Mouse (Mus musculus): ENCODE results near the gene Ust. TPM values are rescaled to one million over a fixed set of nuclear protein-coding genes. Genes with fewer than 3 reads are reported as not detected.

Gene Ust
- polyA plus RNA-seq, 1 experiment: 1.5 TPM

GRCm38 (mm10) chr10:8498951-8499891 lies 19.4 kb downstream of the Ust start:
- TF ChIP-seq CTCF (conservative IDR thresholded peaks at IDR 0.05; ENCODE audit: insufficient read depth, insufficient read length, low read depth, low read length) (no peak), POLR2A (IDR thresholded peaks at IDR 0.05; ENCODE audit: low read depth, low read length) (no peak)
- H3K4me1 ChIP-seq (ENCODE audit: control insufficient read depth, insufficient read depth, low read length): no peaks in the 10 kb centered on the region
- no peak overlapping the region for H3K27ac ChIP-seq (ENCODE audit: insufficient read depth, low read depth, low read length)
- no peaks in the 10 kb centered on the region for H3K27me3 ChIP-seq (replicated peaks; ENCODE audit: control insufficient read depth, insufficient read depth, low read length)
- no peak for DNase-seq
- H3K4me3 ChIP-seq (ENCODE audit: insufficient read depth, low read depth, low read length): no peak overlapping the region
- no peaks in the 10 kb centered on the region for H3K36me3 ChIP-seq (ENCODE audit: control insufficient read depth, insufficient read depth, low read length)
- 75% methylated on average over 13 of the region's 13 CpGs for WGBS

GRCm38 (mm10) chr10:8495543-8496141 lies 23.0 kb downstream of the Ust start:
- no peaks in the 10 kb centered on the region for H3K36me3 ChIP-seq (ENCODE audit: control insufficient read depth, insufficient read depth, low read length)
- no peaks in the 10 kb centered on the region for H3K27me3 ChIP-seq (replicated peaks; ENCODE audit: control insufficient read depth, insufficient read depth, low read length)
- 44% methylated on average over 5 of the region's 5 CpGs for WGBS
- no peak overlapping the region for H3K27ac ChIP-seq (ENCODE audit: insufficient read depth, low read depth, low read length)
- no peaks in the 10 kb centered on the region for H3K4me1 ChIP-seq (ENCODE audit: control insufficient read depth, insufficient read depth, low read length)
- no peak overlapping the region for H3K4me3 ChIP-seq (ENCODE audit: insufficient read depth, low read depth, low read length)
- TF ChIP-seq POLR2A (IDR thresholded peaks at IDR 0.05; ENCODE audit: low read depth, low read length): no peak
- no peak for TF ChIP-seq CTCF (conservative IDR thresholded peaks at IDR 0.05; ENCODE audit: insufficient read depth, insufficient read length, low read depth, low read length)
- no peak for DNase-seq

GRCm38 (mm10) chr10:8491909-8492591 lies 26.6 kb downstream of the Ust start:
- Histone ChIP-seq H3K4me1 (ENCODE audit: control insufficient read depth, insufficient read depth, low read length) (no peaks in the 10 kb centered on the region), H3K4me3 (ENCODE audit: insufficient read depth, low read depth, low read length) (no peak overlapping the region), H3K27me3 (replicated peaks; ENCODE audit: control insufficient read depth, insufficient read depth, low read length) (no peaks in the 10 kb centered on the region), H3K27ac (ENCODE audit: insufficient read depth, low read depth, low read length) (no peak overlapping the region), H3K36me3 (ENCODE audit: control insufficient read depth, insufficient read depth, low read length) (no peaks in the 10 kb centered on the region)
- no peak for TF ChIP-seq CTCF (conservative IDR thresholded peaks at IDR 0.05; ENCODE audit: insufficient read depth, insufficient read length, low read depth, low read length)
- TF ChIP-seq POLR2A (IDR thresholded peaks at IDR 0.05; ENCODE audit: low read depth, low read length): no peak
- 97% methylated on average over 1 of the region's 1 CpGs for WGBS
- DNase-seq: no peak

GRCm38 (mm10) chr10:8487388-8487787 lies 31.2 kb downstream of the Ust start:
- Histone ChIP-seq H3K4me3 (ENCODE audit: insufficient read depth, low read depth, low read length) (no peak overlapping the region), H3K4me1 (ENCODE audit: control insufficient read depth, insufficient read depth, low read length) (no peaks in the 10 kb centered on the region), H3K36me3 (ENCODE audit: control insufficient read depth, insufficient read depth, low read length) (no peaks in the 10 kb centered on the region), H3K27me3 (replicated peaks; ENCODE audit: control insufficient read depth, insufficient read depth, low read length) (no peaks in the 10 kb centered on the region), H3K27ac (ENCODE audit: insufficient read depth, low read depth, low read length) (no peak overlapping the region)
- TF ChIP-seq POLR2A (IDR thresholded peaks at IDR 0.05; ENCODE audit: low read depth, low read length) (no peak), CTCF (conservative IDR thresholded peaks at IDR 0.05; ENCODE audit: insufficient read depth, insufficient read length, low read depth, low read length) (no peak)
- WGBS: 66% methylated on average over 2 of the region's 2 CpGs
- DNase-seq: no peak

- H3K4me1 ChIP-seq (ENCODE audit: control insufficient read depth, insufficient read depth, low read length): no peaks in the 10 kb centered on the region
- WGBS: 79% methylated on average over 4 of the region's 4 CpGs
- no peak for DNase-seq
- TF ChIP-seq POLR2A (IDR thresholded peaks at IDR 0.05; ENCODE audit: low read depth, low read length) (no peak), CTCF (conservative IDR thresholded peaks at IDR 0.05; ENCODE audit: insufficient read depth, insufficient read length, low read depth, low read length) (no peak)
- no peak overlapping the region for H3K27ac ChIP-seq (ENCODE audit: insufficient read depth, low read depth, low read length)
- no peaks in the 10 kb centered on the region for H3K36me3 ChIP-seq (ENCODE audit: control insufficient read depth, insufficient read depth, low read length)
- H3K4me3 ChIP-seq (ENCODE audit: insufficient read depth, low read depth, low read length): no peak overlapping the region
- no peaks in the 10 kb centered on the region for H3K27me3 ChIP-seq (replicated peaks; ENCODE audit: control insufficient read depth, insufficient read depth, low read length)
Measured at GRCm38 (mm10) chr10:8484487-8484886, 34.1 kb downstream of the Ust start.

- H3K27ac ChIP-seq (ENCODE audit: insufficient read depth, low read depth, low read length): no peak overlapping the region
- 91% methylated on average over 4 of the region's 4 CpGs for WGBS
Measured at GRCm38 (mm10) chr10:8482779-8483178, 35.8 kb downstream of the Ust start.

GRCm38 (mm10) chr10:8479779-8480178 lies 38.8 kb downstream of the Ust start:
- H3K4me1 ChIP-seq (ENCODE audit: control insufficient read depth, insufficient read depth, low read length): no peaks in the 10 kb centered on the region
- TF ChIP-seq POLR2A (IDR thresholded peaks at IDR 0.05; ENCODE audit: low read depth, low read length) (no peak), CTCF (conservative IDR thresholded peaks at IDR 0.05; ENCODE audit: insufficient read depth, insufficient read length, low read depth, low read length) (no peak)
- no peak overlapping the region for H3K4me3 ChIP-seq (ENCODE audit: insufficient read depth, low read depth, low read length)
- WGBS: 100% methylated on average over 2 of the region's 2 CpGs
- DNase-seq: no peak
- no peaks in the 10 kb centered on the region for H3K27me3 ChIP-seq (replicated peaks; ENCODE audit: control insufficient read depth, insufficient read depth, low read length)
- no peak overlapping the region for H3K27ac ChIP-seq (ENCODE audit: insufficient read depth, low read depth, low read length)
- no peaks in the 10 kb centered on the region for H3K36me3 ChIP-seq (ENCODE audit: control insufficient read depth, insufficient read depth, low read length)

More at GRCm38 (mm10) chr10:8482779-8483178, 35.8 kb downstream of the Ust start:
- DNase-seq: no peak
- Histone ChIP-seq H3K4me3 (ENCODE audit: insufficient read depth, low read depth, low read length) (no peak overlapping the region), H3K4me1 (ENCODE audit: control insufficient read depth, insufficient read depth, low read length) (no peaks in the 10 kb centered on the region), H3K27me3 (replicated peaks; ENCODE audit: control insufficient read depth, insufficient read depth, low read length) (no peaks in the 10 kb centered on the region), H3K36me3 (ENCODE audit: control insufficient read depth, insufficient read depth, low read length) (no peaks in the 10 kb centered on the region)
- no peak for TF ChIP-seq CTCF (conservative IDR thresholded peaks at IDR 0.05; ENCODE audit: insufficient read depth, insufficient read length, low read depth, low read length)
- no peak for TF ChIP-seq POLR2A (IDR thresholded peaks at IDR 0.05; ENCODE audit: low read depth, low read length)
